ENCODE assay signal across 10 mouse cellular contexts in the genomic region with DNA sequence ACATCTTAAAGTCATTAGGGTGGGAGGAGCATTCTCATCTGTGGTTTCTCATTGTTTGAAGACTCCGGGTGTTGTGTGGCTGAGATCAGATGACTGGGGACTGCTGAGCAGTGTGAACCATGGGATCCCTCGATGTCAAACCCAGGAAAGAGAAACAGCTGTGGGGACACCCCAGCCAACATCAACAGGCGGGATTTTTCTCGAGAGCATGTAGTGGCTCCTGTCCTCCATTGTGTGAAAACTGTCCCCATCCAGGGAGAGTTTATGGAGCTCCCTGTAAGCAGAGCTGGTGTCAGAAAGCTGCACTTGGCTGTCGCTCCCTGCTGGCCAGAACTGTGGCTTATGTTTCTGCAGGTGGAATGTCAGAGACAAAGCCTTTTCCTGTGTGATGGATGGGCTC.
DNase-seq lines count a peak whose midpoint lies in the region; ATAC-seq and TF ChIP-seq lines count a peak whose summit lies in the region.
"Had no signal": no experiment of that assay in that cellular context is flagged by ENCODE, and none has a peak within 500 bp of the region (broad histone marks: within the 10 kb centered on the region; RNA-seq: fewer than 3 reads in every experiment).

No protein-coding gene starts in this region.

- TF ChIP-seq EP300 in stomach, postnatal 0 days (optimal IDR thresholded peaks at IDR 0.05) = no peak

- ATAC-seq in midbrain, embryonic 11.5 days (ENCODE audit: low FRiP score) = no peak; the same call in 1 of the 2 replicates
- no peak for ATAC-seq in midbrain, embryonic 16.5 days
- ATAC-seq in stomach, postnatal 0 days (ENCODE audit: low FRiP score, low TSS enrichment) = no peak

- H3K9ac ChIP-seq in midbrain, embryonic 11.5 days (ENCODE audit: low read length) = no peak overlapping the region
- no peak overlapping the region for H3K9ac ChIP-seq in midbrain, embryonic 16.5 days (ENCODE audit: low read depth, low read length)
- H3K9ac ChIP-seq in stomach, postnatal 0 days (ENCODE audit: low read length) = no peak overlapping the region

- H3K4me3 ChIP-seq in midbrain, embryonic 11.5 days (ENCODE audit: low read depth, low read length) = no peak overlapping the region
- H3K4me3 ChIP-seq in midbrain, embryonic 16.5 days (ENCODE audit: low read depth, low read length) = no peak overlapping the region
- H3K4me3 ChIP-seq in stomach, postnatal 0 days (ENCODE audit: low read depth, low read length) = no peak overlapping the region
- H3K4me3 ChIP-seq: erythroblast, embryonic 14.5 days had no signal

- peaks cover 3% of the 10 kb centered on the region; the same call in 1 of the 2 replicates for H3K9me3 ChIP-seq in midbrain, embryonic 11.5 days (ENCODE audit: control insufficient read depth, low read length)
- peaks cover 4% of the 10 kb centered on the region; the same call in 1 of the 2 replicates for H3K9me3 ChIP-seq in midbrain, embryonic 16.5 days (replicated peaks; ENCODE audit: control insufficient read depth, low read length, poor library complexity, severe bottlenecking)
- no peaks in the 10 kb centered on the region for H3K9me3 ChIP-seq in stomach, postnatal 0 days (ENCODE audit: control insufficient read depth, low read length)

- peak; percentile 48 for TF ChIP-seq CTCF in stomach, postnatal 0 days (IDR thresholded peaks at IDR 0.05; ENCODE audit: low read depth)

- H3K27me3 ChIP-seq in midbrain, embryonic 11.5 days (ENCODE audit: control insufficient read depth, insufficient read depth, low read length) = peaks cover 10% of the 10 kb centered on the region
- H3K27me3 ChIP-seq in midbrain, embryonic 16.5 days (ENCODE audit: control insufficient read depth, insufficient read depth, low read depth, low read length) = 0 out of 2 replicates have a peak, but pooled peaks cover 3% of the 10 kb centered on the region
- no peaks in the 10 kb centered on the region for H3K27me3 ChIP-seq in stomach, postnatal 0 days (ENCODE audit: control insufficient read depth, insufficient read depth, low read length)

- peak overlapping the region; percentile 19; the same call in 1 of the 2 replicates for H3K4me2 ChIP-seq in midbrain, embryonic 11.5 days
- no peak overlapping the region for H3K4me2 ChIP-seq in midbrain, embryonic 16.5 days (ENCODE audit: low read length)
- no peak overlapping the region for H3K4me2 ChIP-seq in stomach, postnatal 0 days (replicated peaks; ENCODE audit: low read depth)

- no peaks in the 10 kb centered on the region for H3K36me3 ChIP-seq in midbrain, embryonic 11.5 days (ENCODE audit: control insufficient read depth, insufficient read depth, low read length)
- H3K36me3 ChIP-seq in midbrain, embryonic 16.5 days (ENCODE audit: control insufficient read depth, insufficient read depth, low read length) = no peaks in the 10 kb centered on the region
- no peaks in the 10 kb centered on the region for H3K36me3 ChIP-seq in stomach, postnatal 0 days (ENCODE audit: control insufficient read depth, insufficient read depth, low read length)

- intact Hi-C loops in heart, postnatal 25 days (cut with DNase I) = loop anchor here (10.0 kb wide), 1 partner anchor 297 kb away; no protein-coding TSS in a partner anchor

- DNase-seq in gastrocnemius, postnatal 25 days = peak; percentile 8
- no peak for DNase-seq in gastrocnemius, adult 8-10 months (ENCODE audit: low spot score in 2 of 2)
- DNase-seq in midbrain, embryonic 11.5 days (ENCODE audit: low spot score, missing footprints) = peak; percentile 92
- DNase-seq in heart, postnatal 25 days (ENCODE audit: low spot score) = peak; percentile 26
- DNase-seq in stomach, postnatal 0 days (ENCODE audit: low spot score) = no peak
- DNase-seq in left cerebral cortex, adult 8-10 months (ENCODE audit: low spot score in 2 of 2) = no peak
- no peak for DNase-seq in urinary bladder, postnatal 25 days (ENCODE audit: low spot score)
- DNase-seq: adrenal gland, adult 2 months had no signal

- H3K4me1 ChIP-seq in midbrain, embryonic 11.5 days (ENCODE audit: control insufficient read depth, insufficient read depth, low read length) = peaks cover 31% of the 10 kb centered on the region
- H3K4me1 ChIP-seq in midbrain, embryonic 16.5 days (ENCODE audit: control insufficient read depth, insufficient read depth, low read length) = peaks cover 17% of the 10 kb centered on the region
- H3K4me1 ChIP-seq in stomach, postnatal 0 days (replicated peaks; ENCODE audit: control insufficient read depth, insufficient read depth) = no peaks in the 10 kb centered on the region

- no peak overlapping the region for H3K27ac ChIP-seq in midbrain, embryonic 11.5 days (ENCODE audit: low read depth, low read length)
- H3K27ac ChIP-seq in midbrain, embryonic 16.5 days (ENCODE audit: low read length) = no peak overlapping the region
- no peak overlapping the region for H3K27ac ChIP-seq in stomach, postnatal 0 days (replicated peaks)

- WGBS in midbrain, embryonic 11.5 days = 12% methylated on average over 5 of the region's 5 CpGs
- WGBS in midbrain, embryonic 16.5 days = 13% methylated on average over 5 of the region's 5 CpGs
- WGBS in stomach, postnatal 0 days = 22% methylated on average over 5 of the region's 5 CpGs

Comparison
In these comparisons a context has a peak if more than half of its experiments do, and no peak if none do; other contexts are left out.
1. DNase-seq: peak in gastrocnemius, postnatal 25 days (single experiment), midbrain, embryonic 11.5 days (single experiment) and heart, postnatal 25 days (single experiment); none in gastrocnemius, adult 8-10 months (0 of 2), stomach, postnatal 0 days (single experiment), left cerebral cortex, adult 8-10 months (0 of 2) and urinary bladder, postnatal 25 days (single experiment).